Mouse (Mus musculus) layer of hippocampus, adult 11-12 months (tissue): ENCODE measurements around the gene Bpifa3.
"Not testable (repeated sequence)": the region's sequence is repeated elsewhere in the genome, so short reads cannot be mapped to it uniquely, and the experiment has no call there.

Experiments
- DNase-seq: peaks from one replicate; pipeline ENCODE4 v3.0.0; 2022; ENCODE audit warnings: low spot score

The Bpifa3 gene

GRCm38 (mm10) chr2:154130120-154130519 is at the start of gene Bpifa3:
TSS of gene Bpifa3 (plus strand) at chr2:154130336.
- no peak for DNase-seq

GRCm38 (mm10) chr2:154097734-154098133 is 32.4 kb upstream of the Bpifa3 start:
- DNase-seq: no peak

GRCm38 (mm10) chr2:154117381-154117780 is 12.8 kb upstream of the Bpifa3 start:
- no peak for DNase-seq

- DNase-seq: no peak
These were observed 12.4 kb downstream of the Bpifa3 start, which contains the start of gene Bpifa1 for GRCm38 (mm10) chr2:154142580-154142979. TSS of gene Bpifa1 (plus strand) at chr2:154142880.

- peak; percentile 9 for DNase-seq
These were observed 13.6 kb downstream of the Bpifa3 start for GRCm38 (mm10) chr2:154143735-154144134.

- DNase-seq: no peak
These were observed 17.4 kb downstream of the Bpifa3 start for GRCm38 (mm10) chr2:154147496-154147895.

GRCm38 (mm10) chr2:154158433-154158832 is 28.3 kb downstream of the Bpifa3 start:
- DNase-seq: peak; percentile 23

- DNase-seq: no peak
These were observed 32.2 kb downstream of the Bpifa3 start, which contains the start of gene Bpifa5 for GRCm38 (mm10) chr2:154162307-154162706. TSS of gene Bpifa5 (plus strand) at chr2:154162607.

GRCm38 (mm10) chr2:154163306-154163705 is 33.2 kb downstream of the Bpifa3 start:
- peak; percentile 13 for DNase-seq

GRCm38 (mm10) chr2:154169172-154169571 is 39.0 kb downstream of the Bpifa3 start:
- no peak for DNase-seq

- DNase-seq: no peak
These were observed 41.5 kb downstream of the Bpifa3 start for GRCm38 (mm10) chr2:154171621-154172020.

- peak; percentile 59 for DNase-seq
These were observed 43.2 kb downstream of the Bpifa3 start for GRCm38 (mm10) chr2:154173313-154173712.

- not testable (repeated sequence) for DNase-seq
These were observed 51.8 kb downstream of the Bpifa3 start for GRCm38 (mm10) chr2:154181900-154182299.

- not testable (repeated sequence) for DNase-seq
These were observed 52.9 kb downstream of the Bpifa3 start for GRCm38 (mm10) chr2:154183061-154183460.

- DNase-seq: no peak
These were observed 55.2 kb downstream of the Bpifa3 start for GRCm38 (mm10) chr2:154185319-154185718.

- no peak for DNase-seq
These were observed 55.6 kb downstream of the Bpifa3 start for GRCm38 (mm10) chr2:154185748-154186147.

GRCm38 (mm10) chr2:154187468-154187867 is 57.3 kb downstream of the Bpifa3 start:
- no peak for DNase-seq
